Mouse (Mus musculus): Measurements from ENCODE around the gene 2410141K09Rik. TPM values are rescaled to one million over a fixed set of nuclear protein-coding genes. Genes with fewer than 3 reads are reported as not detected.
"Not testable (repeated sequence)": the region's sequence is repeated elsewhere in the genome, so short reads cannot be mapped to it uniquely, and the experiment has no call there.

The 2410141K09Rik gene
- polyA plus RNA-seq (2012; fragmentation: generic; extraction: Trizol) = not detected
- long read RNA-seq, experiment 1 = 0 reads
- long read RNA-seq, experiment 2 = 0 reads

DNA sequence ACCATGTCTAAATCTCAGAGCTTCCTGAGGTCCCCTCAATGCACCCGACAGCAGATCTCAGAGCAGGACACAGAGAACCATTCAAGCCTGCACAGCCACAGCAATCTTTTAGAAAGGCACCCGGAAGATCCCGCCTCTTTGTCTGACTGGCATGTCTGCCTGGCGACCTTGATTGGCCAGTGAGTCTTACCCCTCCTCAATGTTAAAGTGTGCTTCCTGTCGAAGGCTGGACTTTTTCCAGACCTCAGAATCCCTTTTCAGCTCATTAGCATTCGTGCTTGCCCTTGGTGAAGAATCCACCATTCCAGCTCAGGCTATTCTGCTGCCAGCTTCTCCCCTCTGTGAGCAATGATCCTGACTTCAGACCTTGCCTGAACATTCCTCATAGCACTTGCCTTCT, at the start of gene 2410141K09Rik:
Gene 2410141K09Rik, minus strand, starts transcription at position 101 of the 400 bp plus-strand sequence.
- not testable (repeated sequence) for H3K79me3 ChIP-seq (ENCODE audit: low read depth); H3K79me2 ChIP-seq (ENCODE audit: control insufficient read depth, insufficient read depth); H3K36me3 ChIP-seq (ENCODE audit: control insufficient read depth, insufficient read depth); H3K27me3 ChIP-seq (ENCODE audit: control insufficient read depth, insufficient read depth, insufficient read length); H3ac ChIP-seq (ENCODE audit: control insufficient read depth, insufficient read length, low read depth); H3K4me3 ChIP-seq (ENCODE audit: insufficient read depth, poor library complexity, severe bottlenecking)

DNA sequence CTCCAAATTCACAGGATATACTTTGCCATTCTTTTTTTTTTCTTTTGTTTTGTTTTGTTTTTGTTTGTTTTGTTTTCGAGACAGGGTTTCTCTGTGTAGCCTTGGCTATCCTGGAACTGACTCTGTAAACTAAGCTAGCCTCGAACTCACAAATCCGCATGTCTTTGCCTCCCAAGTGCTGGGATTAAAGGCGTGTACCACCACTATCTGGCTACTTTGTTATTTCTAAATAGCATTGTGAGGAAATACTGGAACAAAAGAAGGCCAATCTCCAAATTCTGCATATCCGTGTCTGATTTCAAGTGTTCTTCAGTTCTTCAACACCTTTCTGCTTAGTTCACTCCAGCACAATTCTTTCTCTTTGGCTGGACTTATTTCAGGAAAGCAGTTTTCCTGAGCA, 14.1 kb downstream of the 2410141K09Rik start:
- not testable (repeated sequence) for H3K79me3 ChIP-seq (ENCODE audit: low read depth); H3K4me3 ChIP-seq (ENCODE audit: insufficient read depth, poor library complexity, severe bottlenecking); H3ac ChIP-seq (ENCODE audit: control insufficient read depth, insufficient read length, low read depth); H3K79me2 ChIP-seq (ENCODE audit: control insufficient read depth, insufficient read depth); H3K27me3 ChIP-seq (ENCODE audit: control insufficient read depth, insufficient read depth, insufficient read length); H3K36me3 ChIP-seq (ENCODE audit: control insufficient read depth, insufficient read depth)

DNA sequence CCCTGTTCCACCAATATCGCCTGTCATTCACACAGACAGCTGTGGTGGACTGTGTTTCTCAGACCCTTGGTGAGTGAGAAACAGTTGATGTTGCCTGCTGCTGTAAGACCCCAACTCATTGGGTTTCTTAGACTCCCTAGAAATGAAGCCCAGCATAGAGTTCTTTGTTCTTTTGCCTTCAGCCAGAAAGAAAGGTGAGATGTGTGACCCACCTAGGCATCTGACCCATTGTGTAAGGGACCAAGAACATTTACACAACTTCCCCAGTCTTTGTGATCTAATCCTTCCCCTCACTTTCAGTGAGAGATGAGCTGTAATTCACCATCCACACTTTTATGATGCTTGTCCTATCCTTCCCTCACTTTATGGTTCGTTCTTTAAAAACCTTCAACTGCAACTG, 26.0 kb downstream of the 2410141K09Rik start:
- not testable (repeated sequence) for H3K27me3 ChIP-seq (ENCODE audit: control insufficient read depth, insufficient read depth, insufficient read length); H3K79me3 ChIP-seq (ENCODE audit: low read depth); H3K4me3 ChIP-seq (ENCODE audit: insufficient read depth, poor library complexity, severe bottlenecking); H3ac ChIP-seq (ENCODE audit: control insufficient read depth, insufficient read length, low read depth); H3K79me2 ChIP-seq (ENCODE audit: control insufficient read depth, insufficient read depth); H3K36me3 ChIP-seq (ENCODE audit: control insufficient read depth, insufficient read depth)

Other genes starting within 250 kb of the 2410141K09Rik start
- gene Gm10772, start 213.5 kb downstream of the 2410141K09Rik start, polyA plus RNA-seq (2012; fragmentation: generic; extraction: Trizol) = not detected